Mouse (Mus musculus): ENCODE measurements around the gene Trpv4. TPM values are rescaled to one million over a fixed set of nuclear protein-coding genes. Genes with fewer than 3 reads are reported as not detected.

Trpv4 gene
- polyA plus RNA-seq, 1 experiment from 2014 or later = 2.1 TPM

DNA sequence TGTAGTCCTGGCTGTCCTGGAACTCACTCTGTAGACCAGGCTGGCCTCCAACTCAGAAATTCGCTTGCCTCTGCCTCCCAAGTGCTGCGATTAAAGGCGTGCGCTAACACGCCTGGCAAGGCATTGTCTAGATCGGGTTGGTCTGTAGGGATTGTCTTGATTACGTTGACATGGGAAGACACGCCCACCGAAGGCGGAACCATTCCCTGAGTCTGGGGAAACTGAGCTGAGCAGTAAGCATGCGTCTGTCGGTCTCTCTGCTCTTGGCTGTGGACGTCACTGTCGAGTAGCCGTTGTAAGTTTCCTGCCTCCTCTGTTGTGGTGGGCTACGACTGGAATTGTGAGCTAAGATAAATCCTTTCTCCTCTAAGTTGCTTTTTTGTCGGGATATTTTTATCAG, 38.7 kb upstream of the Trpv4 start:
- no peaks in the 10 kb centered on the region for H3K27me3 ChIP-seq (ENCODE audit: control insufficient read depth, insufficient read depth, low read length)
- no peak overlapping the region for H3K4me3 ChIP-seq (ENCODE audit: low read depth, low read length)
- no peaks in the 10 kb centered on the region for H3K36me3 ChIP-seq (ENCODE audit: control insufficient read depth, insufficient read depth, low read length)
- WGBS = 82% methylated on average over 17 of the region's 17 CpGs
- H3K27ac ChIP-seq (replicated peaks) = no peak overlapping the region
- DNase-seq (ENCODE audit: low spot score) (no peak), ATAC-seq (ENCODE audit: low FRiP score, low TSS enrichment) (no peak)
- no peaks in the 10 kb centered on the region for H3K4me1 ChIP-seq (replicated peaks; ENCODE audit: control insufficient read depth, insufficient read depth)
- H3K9me3 ChIP-seq (ENCODE audit: control insufficient read depth, low read length) = no peaks in the 10 kb centered on the region
- no peak overlapping the region for H3K9ac ChIP-seq (ENCODE audit: low read length)
- no peak for TF ChIP-seq CTCF (IDR thresholded peaks at IDR 0.05; ENCODE audit: low read depth)
- TF ChIP-seq EP300 (optimal IDR thresholded peaks at IDR 0.05) = no peak
- no peak overlapping the region for H3K4me2 ChIP-seq (replicated peaks; ENCODE audit: low read depth)

DNA sequence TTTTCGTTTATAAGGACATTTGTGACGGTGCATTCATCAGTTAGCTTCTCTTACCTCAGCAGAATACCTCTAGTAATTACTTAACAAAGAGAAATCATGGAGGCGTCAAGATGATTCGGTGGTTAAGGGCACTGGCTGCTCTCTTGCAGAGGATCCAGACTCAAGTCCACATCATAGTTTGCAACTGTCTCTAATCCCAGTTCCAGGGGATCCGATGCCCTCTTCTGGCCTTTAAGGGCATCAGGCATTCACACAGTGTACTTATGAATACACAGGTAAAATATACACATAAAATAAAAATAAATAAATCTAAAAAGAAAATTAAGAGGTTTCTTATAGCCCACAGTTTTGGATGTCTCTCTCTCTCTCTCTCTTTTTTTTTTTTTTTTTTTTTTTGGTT, 37.6 kb upstream of the Trpv4 start:
- Histone ChIP-seq H3K4me1 (replicated peaks; ENCODE audit: control insufficient read depth, insufficient read depth) (no peaks in the 10 kb centered on the region), H3K9ac (ENCODE audit: low read length) (no peak overlapping the region), H3K27me3 (ENCODE audit: control insufficient read depth, insufficient read depth, low read length) (no peaks in the 10 kb centered on the region), H3K36me3 (ENCODE audit: control insufficient read depth, insufficient read depth, low read length) (no peaks in the 10 kb centered on the region), H3K4me2 (replicated peaks; ENCODE audit: low read depth) (no peak overlapping the region), H3K9me3 (ENCODE audit: control insufficient read depth, low read length) (no peaks in the 10 kb centered on the region), H3K4me3 (ENCODE audit: low read depth, low read length) (no peak overlapping the region), H3K27ac (replicated peaks) (0 out of 2 replicates have a peak overlapping the region, but pooled peaks have one; percentile 40)
- WGBS = 49% methylated on average over 5 of the region's 5 CpGs
- TF ChIP-seq CTCF (IDR thresholded peaks at IDR 0.05; ENCODE audit: low read depth) = peak; percentile 55
- TF ChIP-seq EP300 (optimal IDR thresholded peaks at IDR 0.05) = no peak
- DNase-seq (ENCODE audit: low spot score) (no peak), ATAC-seq (ENCODE audit: low FRiP score, low TSS enrichment) (no peak)

DNA sequence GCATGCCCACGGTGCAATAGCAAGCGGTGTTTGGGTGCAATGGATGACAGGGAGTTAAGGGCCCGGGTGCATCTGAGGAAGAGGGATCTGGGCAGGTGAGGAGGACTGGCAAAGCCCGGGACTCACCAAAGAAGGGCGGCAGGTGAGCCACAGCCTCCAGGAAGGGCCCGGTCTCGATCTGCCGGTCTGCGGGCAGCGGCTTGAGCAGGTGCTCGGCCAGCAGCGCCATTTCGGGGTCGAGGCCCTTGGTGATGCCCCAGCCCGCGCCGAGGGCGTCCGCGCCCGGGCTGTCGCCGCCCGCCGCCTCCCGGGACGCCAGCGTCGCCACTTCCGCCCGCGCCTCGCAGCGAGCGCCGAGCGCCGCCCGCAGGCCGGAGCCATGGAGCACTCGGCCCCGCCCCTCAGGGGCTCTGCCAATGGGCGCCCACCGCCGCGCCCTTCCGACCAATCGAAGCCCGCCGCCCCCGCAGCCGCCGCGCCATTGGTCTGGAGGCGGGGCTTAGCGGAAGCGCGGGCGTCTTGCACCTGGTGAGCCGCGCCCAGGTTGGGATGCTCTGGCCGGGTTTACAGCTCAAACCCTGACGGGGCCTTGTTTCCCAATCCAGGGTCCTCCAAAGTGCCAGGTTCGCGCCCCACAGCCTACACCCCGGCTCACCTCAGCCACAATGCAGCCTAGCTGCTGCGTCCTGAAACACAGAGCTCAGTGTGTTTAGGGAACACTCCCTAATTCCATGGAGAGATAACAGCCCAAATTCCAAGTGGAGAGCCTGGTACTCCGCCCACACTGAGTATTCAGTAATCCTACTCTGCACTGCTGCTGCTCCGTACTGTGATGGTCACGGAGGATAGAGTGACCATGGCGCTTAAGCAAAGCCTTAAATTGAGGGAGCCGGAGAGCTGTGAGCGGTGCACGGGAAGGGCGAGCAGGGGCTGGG, 32.7 kb upstream of the Trpv4 start, which contains the start of gene Gltp:
Gene Gltp (minus strand): TSS at position 352 of the 935 bp plus-strand sequence.
- no peaks in the 10 kb centered on the region for H3K27me3 ChIP-seq (ENCODE audit: control insufficient read depth, insufficient read depth, low read length)
- 5% methylated on average over 68 of the region's 75 CpGs for WGBS
- H3K4me1 ChIP-seq (replicated peaks; ENCODE audit: control insufficient read depth, insufficient read depth) = no peaks in the 10 kb centered on the region; the same call in 1 of the 2 replicates
- peak within 1 kb of the TSS; percentile 90 for H3K27ac ChIP-seq (replicated peaks)
- H3K9me3 ChIP-seq (ENCODE audit: control insufficient read depth, low read length) = no peaks in the 10 kb centered on the region
- TF ChIP-seq CTCF (IDR thresholded peaks at IDR 0.05; ENCODE audit: low read depth) = peak; percentile 57
- no peak for TF ChIP-seq EP300 (optimal IDR thresholded peaks at IDR 0.05)
- peak within 1 kb of the TSS; percentile 90 for H3K4me2 ChIP-seq (replicated peaks; ENCODE audit: low read depth)
- H3K36me3 ChIP-seq (ENCODE audit: control insufficient read depth, insufficient read depth, low read length) = no peaks in the 10 kb centered on the region
- H3K4me3 ChIP-seq (ENCODE audit: low read depth, low read length) = peak within 1 kb of the TSS; percentile 76
- H3K9ac ChIP-seq (ENCODE audit: low read length) = peak within 1 kb of the TSS; percentile 84
- ATAC-seq (ENCODE audit: low FRiP score, low TSS enrichment) (peak; percentile 94), DNase-seq (ENCODE audit: low spot score) (peak; percentile 97)

GRCm38 (mm10) chr5:114689700-114690366, 31.6 kb upstream of the Trpv4 start:
- peak overlapping the region; percentile 76 for H3K4me3 ChIP-seq (ENCODE audit: low read depth, low read length)
- TF ChIP-seq CTCF (IDR thresholded peaks at IDR 0.05; ENCODE audit: low read depth) (no peak), EP300 (optimal IDR thresholded peaks at IDR 0.05) (no peak)
- H3K36me3 ChIP-seq (ENCODE audit: control insufficient read depth, insufficient read depth, low read length) = no peaks in the 10 kb centered on the region
- WGBS = 16% methylated on average over 16 of the region's 16 CpGs
- H3K9ac ChIP-seq (ENCODE audit: low read length) = peak overlapping the region; percentile 84
- DNase-seq (ENCODE audit: low spot score) (peak; percentile 64), ATAC-seq (ENCODE audit: low FRiP score, low TSS enrichment) (peak; percentile 60)
- H3K27ac ChIP-seq (replicated peaks) = peak overlapping the region; percentile 90
- H3K4me2 ChIP-seq (replicated peaks; ENCODE audit: low read depth) = peak overlapping the region; percentile 90
- H3K4me1 ChIP-seq (replicated peaks; ENCODE audit: control insufficient read depth, insufficient read depth) = no peaks in the 10 kb centered on the region; the same call in 1 of the 2 replicates
- H3K27me3 ChIP-seq (ENCODE audit: control insufficient read depth, insufficient read depth, low read length) = no peaks in the 10 kb centered on the region
- H3K9me3 ChIP-seq (ENCODE audit: control insufficient read depth, low read length) = no peaks in the 10 kb centered on the region

DNA sequence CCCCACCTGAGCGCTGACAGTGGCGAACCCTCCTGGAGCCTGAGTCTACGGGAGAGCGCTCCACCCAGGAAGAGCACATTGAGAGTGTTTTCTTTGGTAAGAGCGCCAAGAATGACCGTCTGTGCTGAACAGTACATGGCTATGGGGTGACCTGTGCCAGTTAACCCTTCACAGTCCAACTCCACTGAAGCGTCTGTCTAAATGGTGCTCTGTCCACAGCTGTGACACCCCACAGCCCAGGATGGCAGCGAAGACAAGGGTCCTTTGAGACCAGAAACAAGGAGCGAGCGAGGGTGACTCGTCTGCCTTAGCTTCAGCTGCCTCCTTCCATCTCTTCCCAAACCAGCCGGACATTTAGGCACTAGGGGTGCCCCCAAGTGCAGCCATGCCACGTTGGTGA, 30.5 kb upstream of the Trpv4 start:
- H3K27ac ChIP-seq (replicated peaks) = peak overlapping the region; percentile 90
- H3K27me3 ChIP-seq (ENCODE audit: control insufficient read depth, insufficient read depth, low read length) = no peaks in the 10 kb centered on the region
- WGBS = 82% methylated on average over 13 of the region's 13 CpGs
- peak overlapping the region; percentile 45; the same call in 1 of the 2 replicates for H3K9ac ChIP-seq (ENCODE audit: low read length)
- peak overlapping the region; percentile 90 for H3K4me2 ChIP-seq (replicated peaks; ENCODE audit: low read depth)
- no peak for TF ChIP-seq EP300 (optimal IDR thresholded peaks at IDR 0.05)
- no peak for TF ChIP-seq CTCF (IDR thresholded peaks at IDR 0.05; ENCODE audit: low read depth)
- ATAC-seq (ENCODE audit: low FRiP score, low TSS enrichment) (no peak), DNase-seq (ENCODE audit: low spot score) (no peak)
- H3K36me3 ChIP-seq (ENCODE audit: control insufficient read depth, insufficient read depth, low read length) = no peaks in the 10 kb centered on the region
- no peaks in the 10 kb centered on the region; the same call in 1 of the 2 replicates for H3K4me1 ChIP-seq (replicated peaks; ENCODE audit: control insufficient read depth, insufficient read depth)
- no peaks in the 10 kb centered on the region for H3K9me3 ChIP-seq (ENCODE audit: control insufficient read depth, low read length)
- H3K4me3 ChIP-seq (ENCODE audit: low read depth, low read length) = 0 out of 2 replicates have a peak overlapping the region, but pooled peaks have one; percentile 2
